Mouse (Mus musculus) C2C12 (cell line): ENCODE results near the gene Tex22. TPM values are rescaled to one million over a fixed set of nuclear protein-coding genes. Genes with fewer than 3 reads are reported as not detected.

ENCODE experiments used
- H3K27me3 ChIP-seq: one replicate; pipeline ENCODE4 v1.6.1; 2011; ENCODE audit not compliant: control insufficient read depth, insufficient read depth, insufficient read length
- H3K36me3 ChIP-seq: one replicate; pipeline ENCODE4 v1.6.1; 2011; ENCODE audit not compliant: control insufficient read depth, insufficient read depth
- H3K4me3 ChIP-seq: one replicate; pipeline ENCODE4 v1.5.1; 2011; ENCODE audit warnings: mild to moderate bottlenecking, control low read depth; ENCODE audit not compliant: poor library complexity, insufficient read depth, severe bottlenecking
- H3K79me2 ChIP-seq: one replicate; pipeline ENCODE4 v1.6.1; 2011; ENCODE audit not compliant: control insufficient read depth, insufficient read depth
- H3K79me3 ChIP-seq: one replicate; pipeline ENCODE4 v1.6.1; 2011; ENCODE audit warnings: low read depth, control low read depth
- H3ac ChIP-seq: one replicate; pipeline ENCODE3; 2011; ENCODE audit warnings: low read depth; ENCODE audit not compliant: control insufficient read depth, insufficient read length
- CEBPB ChIP-seq: IDR thresholded peaks from one replicate; pipeline ENCODE4 v1.6.1; 2011; ENCODE audit warnings: low read depth, mild to moderate bottlenecking, control low read depth, moderate library complexity
- CTCF ChIP-seq: IDR thresholded peaks from one replicate; pipeline ENCODE4 v1.5.1; 2011; ENCODE audit not compliant: control insufficient read depth, insufficient read depth, insufficient read length
- FOSL1 ChIP-seq: IDR thresholded peaks from one replicate; pipeline ENCODE4 v1.8.0; 2011; ENCODE audit warnings: mild to moderate bottlenecking, low read length; ENCODE audit not compliant: poor library complexity, insufficient read depth, severe bottlenecking
- MAX ChIP-seq: IDR thresholded peaks from one replicate; pipeline ENCODE4 v1.6.1; 2011; ENCODE audit warnings: mild to moderate bottlenecking, control low read depth
- MYOD1 ChIP-seq: IDR thresholded peaks from one replicate; pipeline ENCODE4 v1.6.1; 2011; ENCODE audit warnings: low read depth; ENCODE audit not compliant: control insufficient read depth, insufficient read length
- MYOG ChIP-seq: IDR thresholded peaks from one replicate; pipeline ENCODE4 v1.6.1; 2011; ENCODE audit not compliant: control insufficient read depth, insufficient read length; ENCODE audit errors: extremely low read depth
- USF1 ChIP-seq: IDR thresholded peaks from one replicate; pipeline ENCODE4 v1.6.1; 2011; ENCODE audit warnings: low read depth, mild to moderate bottlenecking, control low read depth, moderate library complexity
- polyA plus RNA-seq: library from polyadenylated mRNA; unstranded; fragments of >200 nt; fragmentation: generic; extraction: Trizol; gene quantifications from one replicate; pipeline ENCODE4 v1.2.1, GENCODE M21; 2012; ENCODE audit warnings: missing spikeins

The Tex22 gene
- polyA plus RNA-seq, 1 experiment: not detected

DNA sequence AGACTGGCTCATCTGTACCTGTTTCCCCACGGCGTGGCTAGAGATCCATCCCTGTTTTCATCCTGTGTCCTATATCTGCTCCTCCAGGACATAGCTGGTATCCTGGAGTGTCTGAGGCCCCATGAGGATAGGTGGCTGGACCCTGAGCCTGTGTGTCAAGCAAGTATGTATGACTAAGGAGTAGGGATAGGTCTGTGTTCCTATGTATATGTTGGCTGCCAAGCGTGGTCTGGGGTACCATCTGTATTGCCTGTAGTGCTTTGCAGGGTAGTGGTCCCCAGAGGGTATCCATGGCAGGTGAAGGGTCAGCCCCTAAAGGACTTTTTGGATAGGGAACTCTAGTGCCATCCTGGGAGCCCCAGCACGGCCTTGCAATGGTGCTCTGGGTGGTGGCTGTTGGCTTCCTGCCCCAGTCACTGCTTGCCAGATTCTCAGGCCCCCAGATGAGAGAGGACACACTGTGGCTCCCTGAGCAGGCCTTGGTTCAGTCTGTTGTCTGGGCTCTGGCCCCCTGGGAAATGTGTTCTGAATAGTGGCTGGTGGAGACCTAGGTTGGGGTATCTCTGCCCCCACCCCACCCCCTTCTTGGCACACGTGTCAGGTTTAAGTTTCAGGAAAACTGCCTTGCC lies 26.3 kb downstream of the Tex22 start:
- no peak overlapping the region for H3K4me3 ChIP-seq
- peaks cover 82% of the 10 kb centered on the region for H3K79me2 ChIP-seq
- H3K79me3 ChIP-seq: peaks cover 69% of the 10 kb centered on the region
- peaks cover 10% of the 10 kb centered on the region for H3K36me3 ChIP-seq
- no peak for TF ChIP-seq MYOG
- no peak for TF ChIP-seq MAX
- TF ChIP-seq CTCF: no peak
- TF ChIP-seq USF1: no peak
- no peak for TF ChIP-seq MYOD1
- no peak for TF ChIP-seq CEBPB
- TF ChIP-seq FOSL1: no peak
- no peaks in the 10 kb centered on the region for H3K27me3 ChIP-seq
- peak overlapping the region; percentile 1 for H3ac ChIP-seq

DNA sequence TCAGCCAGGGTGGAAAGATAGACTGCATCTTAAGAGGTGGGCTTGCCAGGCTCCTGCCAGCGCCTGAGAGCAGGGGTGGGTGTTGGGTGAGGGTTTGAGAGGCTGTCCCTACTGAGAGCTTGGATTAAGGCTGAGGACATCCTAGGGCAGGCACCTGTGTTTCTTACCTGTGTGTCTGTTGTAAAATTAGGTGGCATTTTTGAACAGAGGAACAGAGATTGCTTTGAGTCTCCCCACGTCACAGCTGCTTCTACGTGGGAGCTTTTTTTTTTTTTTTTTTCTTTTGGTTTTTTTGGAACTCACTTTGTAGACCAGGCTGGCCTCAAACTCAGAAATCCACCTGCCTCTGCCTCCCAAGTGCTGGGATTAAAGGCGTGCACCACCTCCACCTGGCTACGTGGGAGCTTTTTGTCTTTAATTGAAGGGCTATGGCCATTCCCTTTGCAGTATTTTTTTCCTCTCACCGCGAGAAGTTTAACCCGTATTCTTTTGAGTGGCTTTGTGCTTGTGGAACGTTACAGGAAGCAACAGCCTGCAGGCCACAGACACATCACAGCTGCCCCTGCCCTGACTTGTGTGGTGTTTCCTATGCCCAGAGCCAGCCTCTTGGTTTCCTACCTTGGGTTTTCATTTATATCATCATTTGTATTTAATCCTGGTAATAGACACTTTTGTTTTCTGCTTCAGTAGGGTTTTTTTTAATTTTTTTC lies 27.1 kb downstream of the Tex22 start:
- no peak overlapping the region for H3ac ChIP-seq
- peaks cover 10% of the 10 kb centered on the region for H3K36me3 ChIP-seq
- H3K4me3 ChIP-seq: no peak overlapping the region
- H3K79me3 ChIP-seq: peaks cover 73% of the 10 kb centered on the region
- no peaks in the 10 kb centered on the region for H3K27me3 ChIP-seq
- H3K79me2 ChIP-seq: peaks cover 88% of the 10 kb centered on the region
- TF ChIP-seq MAX (no peak), CTCF (no peak), MYOD1 (no peak), CEBPB (no peak)

DNA sequence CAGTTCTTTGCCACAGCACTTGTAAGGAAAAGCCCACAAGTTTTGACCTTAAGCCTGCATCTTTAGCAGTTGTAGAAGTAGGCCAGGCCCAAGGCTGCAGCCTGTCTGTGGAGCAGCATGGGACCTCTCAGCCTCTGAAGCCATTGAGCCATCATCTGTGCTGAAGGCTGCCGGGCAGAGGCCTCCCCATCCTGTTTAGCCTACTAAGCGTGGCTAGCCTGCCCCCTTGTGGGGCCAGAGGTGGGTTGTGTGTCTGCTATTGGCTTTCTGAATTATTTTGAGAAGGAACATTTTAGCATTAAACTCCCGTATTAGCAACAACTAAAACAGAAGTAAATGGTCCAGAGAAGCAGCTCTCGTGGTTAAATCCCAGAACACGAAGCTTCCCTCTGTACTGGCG lies 28.2 kb downstream of the Tex22 start:
- Histone ChIP-seq H3K4me3 (no peak overlapping the region), H3K79me2 (peaks cover 98% of the 10 kb centered on the region), H3K79me3 (peaks cover 82% of the 10 kb centered on the region), H3K36me3 (peaks cover 10% of the 10 kb centered on the region), H3K27me3 (no peaks in the 10 kb centered on the region), H3ac (no peak overlapping the region)
- TF ChIP-seq CEBPB (no peak), USF1 (no peak), MYOG (no peak), MAX (no peak), MYOD1 (no peak), CTCF (no peak), FOSL1 (no peak)

DNA sequence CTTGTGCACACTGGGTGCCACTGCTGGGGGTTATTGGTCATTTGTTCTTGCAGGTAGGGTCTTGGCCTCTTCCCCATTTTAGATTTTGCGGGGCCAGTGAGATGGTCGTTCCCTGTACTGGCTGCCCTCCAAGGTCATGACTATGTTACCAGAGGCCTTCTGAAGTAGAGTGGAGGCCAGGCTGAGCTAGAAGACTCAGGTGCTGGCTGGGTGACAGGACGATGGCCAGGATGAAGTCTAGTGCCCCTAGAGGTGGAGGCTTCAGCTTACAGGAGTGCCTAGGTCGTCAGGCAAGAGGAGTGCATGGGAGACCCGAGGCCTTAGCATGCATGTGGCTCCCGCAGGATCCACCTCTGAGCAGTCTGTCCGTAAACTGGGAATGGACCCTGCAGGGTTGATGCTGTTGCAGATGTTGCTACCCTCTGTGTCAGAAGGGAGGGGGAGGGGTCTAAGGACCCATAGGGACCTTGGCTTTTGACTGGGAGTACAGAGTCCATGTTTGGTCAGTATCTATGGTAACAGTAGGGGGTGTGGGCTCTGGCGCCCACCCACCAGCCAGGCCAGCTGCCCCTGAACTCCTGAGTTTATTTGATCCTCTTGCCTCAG lies 29.6 kb downstream of the Tex22 start:
- Histone ChIP-seq H3K79me2 (peaks cover 98% of the 10 kb centered on the region), H3K27me3 (no peaks in the 10 kb centered on the region), H3K4me3 (no peak overlapping the region), H3K36me3 (peaks cover 19% of the 10 kb centered on the region), H3K79me3 (peaks cover 91% of the 10 kb centered on the region), H3ac (no peak overlapping the region)
- TF ChIP-seq USF1: no peak
- no peak for TF ChIP-seq CEBPB
- no peak for TF ChIP-seq CTCF

- no peaks in the 10 kb centered on the region for H3K27me3 ChIP-seq
- TF ChIP-seq MYOD1 (no peak), CEBPB (peak; percentile 2)
- peaks cover 82% of the 10 kb centered on the region for H3K79me3 ChIP-seq
- H3K79me2 ChIP-seq: peaks cover 89% of the 10 kb centered on the region
- no peak overlapping the region for H3ac ChIP-seq
- H3K36me3 ChIP-seq: peaks cover 19% of the 10 kb centered on the region
- H3K4me3 ChIP-seq: no peak overlapping the region
Measured at GRCm38 (mm10) chr12:113106386-113106785, 32.1 kb downstream of the Tex22 start.

DNA sequence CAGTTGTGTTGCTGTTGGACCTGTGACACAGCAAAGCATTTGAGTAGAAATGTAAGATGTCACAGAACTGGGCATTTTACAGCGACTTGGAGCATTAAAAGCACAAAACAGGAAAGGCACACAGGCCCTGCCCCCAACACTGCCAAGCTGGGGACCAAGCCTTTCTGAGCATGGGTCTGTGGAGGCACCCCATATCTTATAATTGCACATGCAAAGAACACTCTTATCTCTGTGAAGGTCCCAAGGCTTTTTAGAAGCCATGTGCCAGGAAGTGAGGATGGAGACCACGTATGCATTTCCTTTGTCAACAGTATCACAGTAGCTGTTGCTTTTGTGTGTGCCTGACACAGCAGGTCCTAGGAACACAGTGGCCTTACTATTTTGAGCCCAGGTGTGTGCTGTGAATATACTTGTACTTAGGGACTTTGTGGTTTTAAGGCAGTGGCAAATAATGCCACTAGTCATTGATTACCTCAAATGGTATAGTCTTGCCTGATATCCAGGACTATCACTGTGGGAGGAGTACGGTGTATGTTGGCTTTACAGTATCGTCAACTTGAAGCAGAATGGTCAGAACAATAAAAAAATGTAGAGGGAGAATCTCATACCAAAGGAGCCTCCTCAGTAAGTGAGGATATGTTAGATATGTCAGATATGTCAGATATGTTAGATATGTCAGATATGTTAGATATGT lies 33.3 kb downstream of the Tex22 start:
- Histone ChIP-seq H3K36me3 (peaks cover 28% of the 10 kb centered on the region), H3K79me2 (peaks cover 87% of the 10 kb centered on the region), H3K79me3 (peaks cover 78% of the 10 kb centered on the region), H3ac (no peak overlapping the region), H3K4me3 (no peak overlapping the region), H3K27me3 (no peaks in the 10 kb centered on the region)
- TF ChIP-seq MYOD1: no peak
